Mouse (Mus musculus) kidney, adult 2 months (tissue): ENCODE results near the gene Gdf11.

Experiments used
- CTCF ChIP-seq: fragments of 200-500 bp; conservative IDR thresholded peaks from 2 replicates; pipeline ENCODE4 v1.5.1; 2011; ENCODE audit warnings: low read depth, mild to moderate bottlenecking, control low read depth, low read length, moderate library complexity, mixed read lengths; ENCODE audit not compliant: insufficient read depth, insufficient read length
- POLR2A ChIP-seq: fragments of 200-500 bp; IDR thresholded peaks from one replicate; pipeline ENCODE4 v1.6.1; 2011; ENCODE audit warnings: low read depth, low read length, control low read depth

GRCm38 (mm10) chr10:128840612-128841011 lies 50.9 kb downstream of the Gdf11 start:
- TF ChIP-seq CTCF, result no peak
- no peak for TF ChIP-seq POLR2A
